Mouse (Mus musculus) limb, embryonic 10.5 days (tissue): ENCODE measurements at regions not wholly inside any gene's neighbourhood (a gene's known extent, or its start where the extent isn't known, plus 50 kb on each side); places are given as distances from the start of the nearest gene placed in this dataset.
A peak's percentile ranks its signal among the peaks of the same experiment; 100 is the strongest.
"Not testable (repeated sequence)": the region's sequence is repeated elsewhere in the genome, so short reads cannot be mapped to it uniquely, and the experiment has no call there.

Source experiments
- DNase-seq: peaks from one replicate; pipeline ENCODE4 v3.0.0-alpha.2; 2017; ENCODE audit warnings: low spot score
- H3K27ac ChIP-seq: fragments of 300-500 bp; sonication (generic); 2 replicates; pipeline ENCODE4 v1.5.1; 2016; ENCODE audit warnings: mild to moderate bottlenecking
- H3K27me3 ChIP-seq: fragments of 300-500 bp; sonication (generic); 2 replicates; pipeline ENCODE4 v1.6.1; 2016; ENCODE audit warnings: low read depth, mild to moderate bottlenecking; ENCODE audit not compliant: poor library complexity, severe bottlenecking
- H3K36me3 ChIP-seq: fragments of 300-500 bp; sonication (generic); 2 replicates; pipeline ENCODE4 v1.6.1; 2016; ENCODE audit warnings: mild to moderate bottlenecking, moderate library complexity
- H3K4me1 ChIP-seq: fragments of 300-500 bp; sonication (generic); 2 replicates; pipeline ENCODE4 v1.6.1; 2016
- H3K4me3 ChIP-seq: fragments of 300-500 bp; sonication (generic); 2 replicates; pipeline ENCODE4 v1.5.1; 2016; ENCODE audit warnings: mild to moderate bottlenecking, moderate library complexity
- H3K9me3 ChIP-seq: fragments of 300-500 bp; sonication (generic); replicated peaks from 2 replicates; pipeline ENCODE4 v1.6.1; 2016; ENCODE audit warnings: mild to moderate bottlenecking
- WGBS: fragments of 180-500 bp; shearing (Covaris S2); methylation state at CpG from one replicate; pipeline ENCODE4 v1.1.7; 2016; 5-methylcytosine and 5-hydroxymethylcytosine counted together

GRCm38 (mm10) chr16:3114473-3115335 is 476.1 kb upstream of the Olfr161 start:
- DNase-seq, H3K36me3 ChIP-seq, H3K27me3 ChIP-seq, H3K4me1 ChIP-seq, H3K27ac ChIP-seq, H3K4me3 ChIP-seq, H3K9me3 ChIP-seq: not testable (repeated sequence)
- WGBS, result 60% methylated on average over 3 of the region's 3 CpGs

GRCm38 (mm10) chr16:3115336-3116112 is 475.3 kb upstream of the Olfr161 start:
- H3K36me3 ChIP-seq, H3K4me1 ChIP-seq, H3K27me3 ChIP-seq, H3K4me3 ChIP-seq, H3K27ac ChIP-seq, H3K9me3 ChIP-seq: not testable (repeated sequence)
- WGBS, result 83% methylated on average over 9 of the region's 9 CpGs
- peak; percentile 27 for DNase-seq

GRCm38 (mm10) chr16:3116113-3116511 is 474.7 kb upstream of the Olfr161 start:
- not testable (repeated sequence) for H3K4me1 ChIP-seq, H3K36me3 ChIP-seq, H3K27me3 ChIP-seq, H3K27ac ChIP-seq, H3K4me3 ChIP-seq, H3K9me3 ChIP-seq, DNase-seq
- WGBS, result 91% methylated on average over 2 of the region's 3 CpGs

GRCm38 (mm10) chr16:3121216-3121615 is 469.6 kb upstream of the Olfr161 start:
- not testable (repeated sequence) for H3K4me3 ChIP-seq, H3K9me3 ChIP-seq, H3K27ac ChIP-seq, H3K4me1 ChIP-seq, H3K36me3 ChIP-seq, DNase-seq, H3K27me3 ChIP-seq

- not testable (repeated sequence) for DNase-seq, H3K4me3 ChIP-seq, H3K36me3 ChIP-seq, H3K4me1 ChIP-seq, H3K27ac ChIP-seq, H3K27me3 ChIP-seq, H3K9me3 ChIP-seq
- 54% methylated on average over 4 of the region's 6 CpGs for WGBS
Observed at GRCm38 (mm10) chr16:3122145-3122860, 468.5 kb upstream of the Olfr161 start.

- not testable (repeated sequence) for H3K9me3 ChIP-seq, H3K36me3 ChIP-seq, H3K4me3 ChIP-seq, H3K27me3 ChIP-seq, DNase-seq, H3K4me1 ChIP-seq, H3K27ac ChIP-seq
- 68% methylated on average over 8 of the region's 8 CpGs for WGBS
Observed at GRCm38 (mm10) chr16:3122861-3123477, 467.9 kb upstream of the Olfr161 start.

- DNase-seq, H3K4me1 ChIP-seq, H3K4me3 ChIP-seq, H3K36me3 ChIP-seq, H3K9me3 ChIP-seq, H3K27ac ChIP-seq, H3K27me3 ChIP-seq: not testable (repeated sequence)
- 43% methylated on average over 2 of the region's 2 CpGs for WGBS
Observed at GRCm38 (mm10) chr16:3127317-3127716, 463.5 kb upstream of the Olfr161 start.
